Mouse (Mus musculus) small intestine, adult 2 months (tissue): ENCODE measurements at regions not wholly inside any gene's neighbourhood (a gene's known extent, or its start where the extent isn't known, plus 50 kb on each side); places are given as distances from the start of the nearest gene placed in this dataset.

Experiments
- H3K27ac ChIP-seq: fragments of 200-500 bp; 2 replicates; pipeline ENCODE4 v1.5.1; 2012; ENCODE audit warnings: low read depth, low read length, control low read depth, inconsistent platforms; ENCODE audit not compliant: insufficient read depth
- H3K27me3 ChIP-seq: fragments of 200-500 bp; 2 replicates; pipeline ENCODE4 v1.6.1; 2012; ENCODE audit warnings: mild to moderate bottlenecking, moderate library complexity, low read length, inconsistent platforms; ENCODE audit not compliant: control insufficient read depth, insufficient read depth
- H3K36me3 ChIP-seq: fragments of 200-500 bp; 2 replicates; pipeline ENCODE4 v1.6.1; 2012; ENCODE audit warnings: mild to moderate bottlenecking, low read length, control low read depth, inconsistent platforms; ENCODE audit not compliant: control insufficient read depth, insufficient read depth
- H3K4me1 ChIP-seq: fragments of 200-500 bp; 2 replicates; pipeline ENCODE4 v1.6.1; 2012; ENCODE audit warnings: low read length, inconsistent platforms, mixed read lengths; ENCODE audit not compliant: control insufficient read depth, insufficient read depth, insufficient read length
- H3K4me3 ChIP-seq: fragments of 200-500 bp; 2 replicates; pipeline ENCODE4 v1.5.1; 2012; ENCODE audit warnings: low read depth, mild to moderate bottlenecking, control low read depth, inconsistent platforms, low read length, moderate library complexity
- CTCF ChIP-seq: fragments of 200-500 bp; IDR thresholded peaks from 2 replicates; pipeline ENCODE4 v1.5.1; 2012; ENCODE audit warnings: low read depth, mild to moderate bottlenecking, control low read depth, inconsistent platforms, low read length, moderate library complexity, mixed read lengths; ENCODE audit not compliant: insufficient replicate concordance, insufficient read length; ENCODE audit errors: extremely low read depth
- POLR2A ChIP-seq: fragments of 200-500 bp; IDR thresholded peaks from 2 replicates; pipeline ENCODE4 v1.6.1; 2012; ENCODE audit warnings: low read depth, mild to moderate bottlenecking, control low read depth, inconsistent platforms, low read length, moderate library complexity
- WGBS: fragments of 180-500 bp; shearing (Covaris S2); methylation state at CpG from one replicate; pipeline ENCODE4 v1.1.7; 2018; 5-methylcytosine and 5-hydroxymethylcytosine counted together

GRCm38 (mm10) chr6:100041161-100041560 lies 246.1 kb downstream of the Rybp start:
- WGBS: 70% methylated on average over 5 of the region's 5 CpGs
- Histone ChIP-seq H3K4me3 (no peak overlapping the region), H3K4me1 (no peaks in the 10 kb centered on the region), H3K27me3 (no peaks in the 10 kb centered on the region; the same call in 1 of the 2 replicates), H3K27ac (no peak overlapping the region), H3K36me3 (no peaks in the 10 kb centered on the region)
- TF ChIP-seq POLR2A (no peak), CTCF (no peak)

DNA sequence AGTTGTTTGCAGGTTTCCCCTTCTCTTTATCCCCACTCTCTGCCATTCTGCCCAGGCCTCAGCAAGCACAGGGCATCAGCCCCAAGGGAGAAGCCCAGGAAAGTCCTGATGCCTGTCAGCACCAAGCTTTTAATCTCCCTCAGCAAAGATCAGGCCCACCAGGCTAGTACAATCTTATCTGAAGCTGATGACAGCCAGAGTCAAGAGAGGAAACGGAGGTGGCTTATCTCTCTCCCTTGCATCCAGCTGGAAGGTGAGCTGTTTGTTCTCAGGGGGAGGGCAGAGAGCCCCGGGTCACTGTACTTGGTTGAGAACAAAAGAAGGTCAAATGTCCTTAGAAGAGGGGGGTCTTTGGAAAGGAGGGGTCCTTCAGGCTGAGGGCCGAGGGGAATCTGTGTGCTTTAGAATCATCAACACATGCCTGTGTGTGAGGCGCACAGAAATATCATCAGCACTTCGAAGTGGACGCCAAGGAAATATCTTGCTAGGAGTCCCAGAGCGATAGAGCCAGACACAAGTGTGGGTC lies 246.8 kb downstream of the Rybp start:
- TF ChIP-seq CTCF (no peak), POLR2A (no peak)
- WGBS: 33% methylated on average over 7 of the region's 7 CpGs
- no peak overlapping the region for H3K27ac ChIP-seq
- H3K36me3 ChIP-seq: no peaks in the 10 kb centered on the region
- no peaks in the 10 kb centered on the region; the same call in 1 of the 2 replicates for H3K27me3 ChIP-seq
- H3K4me1 ChIP-seq: no peaks in the 10 kb centered on the region
- H3K4me3 ChIP-seq: no peak overlapping the region

DNA sequence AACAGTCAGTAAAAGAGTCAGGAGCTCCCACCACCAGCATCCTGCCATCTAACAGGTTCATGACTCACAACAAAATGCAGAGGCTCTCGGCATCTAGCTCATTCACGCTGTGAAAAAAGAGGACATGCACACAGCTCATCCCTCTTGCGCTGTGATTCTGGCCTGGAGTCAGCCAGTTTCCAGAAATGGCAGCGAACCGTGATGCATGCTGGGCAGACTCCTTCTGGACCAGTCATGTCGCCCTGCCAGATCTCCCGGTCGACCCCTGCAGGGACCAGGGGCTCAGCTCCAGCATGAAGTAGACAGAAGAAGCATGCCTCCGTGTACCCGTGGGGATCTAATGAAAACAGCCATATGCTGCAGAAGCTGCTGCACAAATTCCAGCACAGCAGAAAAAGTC lies 254.6 kb downstream of the Rybp start:
- Histone ChIP-seq H3K36me3 (no peaks in the 10 kb centered on the region), H3K27ac (no peak overlapping the region), H3K4me3 (no peak overlapping the region), H3K4me1 (no peaks in the 10 kb centered on the region), H3K27me3 (no peaks in the 10 kb centered on the region)
- TF ChIP-seq CTCF (no peak), POLR2A (no peak)
- 87% methylated on average over 10 of the region's 10 CpGs for WGBS

DNA sequence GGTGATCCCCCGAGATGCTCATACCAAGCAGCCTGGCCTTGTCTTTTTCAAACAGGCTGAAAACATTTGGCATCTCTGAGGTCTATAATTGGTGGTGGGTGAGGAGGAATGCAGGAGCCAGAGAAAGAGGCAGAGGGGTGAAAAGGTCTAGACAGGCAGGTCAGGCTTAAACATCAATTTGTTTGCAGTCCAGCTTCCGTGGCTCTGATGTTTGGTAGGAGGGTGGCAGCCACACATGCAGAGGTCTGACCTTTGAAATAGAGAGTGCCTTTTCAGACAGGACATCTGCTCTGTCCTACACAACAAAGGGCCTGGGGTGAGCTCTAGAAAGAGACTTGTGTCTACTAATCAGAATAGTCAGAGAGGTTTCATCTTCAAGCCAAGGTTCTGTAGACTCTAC lies 256.8 kb downstream of the Rybp start:
- no peak overlapping the region for H3K27ac ChIP-seq
- no peak overlapping the region for H3K4me3 ChIP-seq
- no peaks in the 10 kb centered on the region for H3K36me3 ChIP-seq
- H3K4me1 ChIP-seq: no peaks in the 10 kb centered on the region
- 64% methylated on average over 2 of the region's 2 CpGs for WGBS
- H3K27me3 ChIP-seq: no peaks in the 10 kb centered on the region
- no peak for TF ChIP-seq POLR2A
- TF ChIP-seq CTCF: no peak

- H3K4me1 ChIP-seq: no peaks in the 10 kb centered on the region
- no peak overlapping the region for H3K27ac ChIP-seq
- no peak for TF ChIP-seq CTCF
- no peak for TF ChIP-seq POLR2A
- 71% methylated on average over 9 of the region's 9 CpGs for WGBS
- no peaks in the 10 kb centered on the region for H3K36me3 ChIP-seq
- no peak overlapping the region for H3K4me3 ChIP-seq
- H3K27me3 ChIP-seq: no peaks in the 10 kb centered on the region
Measured at GRCm38 (mm10) chr6:100030010-100030409, 257.3 kb downstream of the Rybp start.

DNA sequence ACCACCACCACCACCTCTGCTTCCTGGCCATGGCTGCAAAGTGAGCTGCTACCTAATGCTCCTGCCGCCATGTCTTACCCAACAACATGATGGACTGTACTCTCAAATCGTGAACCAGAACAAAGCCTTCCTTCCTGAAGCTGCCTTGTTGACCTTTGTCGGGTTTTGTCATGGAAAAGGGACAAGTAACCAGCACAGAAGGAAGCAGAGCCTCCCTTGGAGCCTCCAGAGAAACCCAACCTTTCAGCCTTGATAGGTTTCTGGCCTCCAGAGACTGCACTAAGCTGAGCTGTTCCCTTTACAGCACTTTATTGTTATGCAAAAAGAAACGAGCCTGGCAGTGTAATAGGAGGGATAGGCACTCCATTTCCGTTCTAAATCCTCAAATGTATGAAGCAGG lies 259.8 kb downstream of the Rybp start:
- Histone ChIP-seq H3K4me3 (no peak overlapping the region), H3K27me3 (no peaks in the 10 kb centered on the region), H3K4me1 (no peaks in the 10 kb centered on the region), H3K36me3 (no peaks in the 10 kb centered on the region), H3K27ac (no peak overlapping the region)
- WGBS: 59% methylated on average over 5 of the region's 5 CpGs
- TF ChIP-seq CTCF (no peak), POLR2A (no peak)

GRCm38 (mm10) chr6:100025531-100025951 lies 261.7 kb downstream of the Rybp start:
- no peaks in the 10 kb centered on the region for H3K27me3 ChIP-seq
- no peak overlapping the region for H3K4me3 ChIP-seq
- 80% methylated on average over 5 of the region's 5 CpGs for WGBS
- no peak overlapping the region for H3K27ac ChIP-seq
- no peaks in the 10 kb centered on the region for H3K36me3 ChIP-seq
- TF ChIP-seq CTCF (no peak), POLR2A (no peak)
- H3K4me1 ChIP-seq: no peaks in the 10 kb centered on the region

DNA sequence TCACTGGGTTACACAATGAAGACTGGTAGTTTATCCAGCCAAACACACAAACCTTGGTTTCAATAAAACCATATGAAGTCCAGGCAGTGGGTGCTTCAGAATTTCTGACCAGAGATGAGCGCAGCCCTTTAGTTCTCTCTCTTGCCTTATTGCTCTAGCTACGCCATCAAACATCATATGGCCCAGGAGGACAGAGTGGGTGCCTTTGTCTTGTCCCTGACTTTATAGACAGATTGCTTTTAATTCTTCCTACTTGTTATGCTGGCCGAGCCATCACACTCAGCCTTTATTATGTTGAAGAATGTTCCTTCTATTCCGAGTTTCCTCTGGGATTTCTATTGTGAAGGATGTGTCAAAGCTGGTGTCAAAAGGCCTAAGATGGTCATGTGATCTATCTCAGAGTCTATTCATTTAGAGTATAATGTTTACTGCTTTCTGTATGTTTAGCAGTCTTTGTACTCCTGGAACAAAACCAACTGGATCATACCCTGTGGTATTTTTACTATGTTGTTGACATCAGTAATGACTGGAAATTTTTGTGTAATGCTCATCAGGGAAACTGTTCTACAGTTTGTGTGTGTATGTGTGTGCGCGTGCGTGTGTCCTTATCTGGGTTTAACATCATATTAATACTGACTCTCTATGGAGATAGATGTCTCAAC lies 263.7 kb downstream of the Rybp start:
- Histone ChIP-seq H3K4me3 (no peak overlapping the region), H3K4me1 (no peaks in the 10 kb centered on the region), H3K27ac (no peak overlapping the region), H3K36me3 (no peaks in the 10 kb centered on the region), H3K27me3 (no peaks in the 10 kb centered on the region)
- 84% methylated on average over 7 of the region's 7 CpGs for WGBS
- TF ChIP-seq POLR2A (no peak), CTCF (no peak)
